Mouse (Mus musculus): ENCODE results near the gene Arl11. TPM values are rescaled to one million over a fixed set of nuclear protein-coding genes. Genes with fewer than 3 reads are reported as not detected.

The Arl11 gene
- under 1 TPM; 0.49 to 0.80 TPM for total RNA-seq (2021)
- long read RNA-seq, experiment 1, result 0 reads
- long read RNA-seq, experiment 2, result 0 reads

- DNase-seq, result no peak
- intact Hi-C loops (cut with DNase I; ENCODE audit: low total_unique reads), result no loop called here
These were observed at the start of gene Arl11 for GRCm38 (mm10) chr14:61309593-61309992. Arl11 (plus strand) TSS chr14:61309753.

GRCm38 (mm10) chr14:61267908-61268475 lies 41.6 kb upstream of the Arl11 start:
- DNase-seq, result peak; percentile 15
- intact Hi-C loops (cut with DNase I; ENCODE audit: low total_unique reads), result no loop called here

DNA sequence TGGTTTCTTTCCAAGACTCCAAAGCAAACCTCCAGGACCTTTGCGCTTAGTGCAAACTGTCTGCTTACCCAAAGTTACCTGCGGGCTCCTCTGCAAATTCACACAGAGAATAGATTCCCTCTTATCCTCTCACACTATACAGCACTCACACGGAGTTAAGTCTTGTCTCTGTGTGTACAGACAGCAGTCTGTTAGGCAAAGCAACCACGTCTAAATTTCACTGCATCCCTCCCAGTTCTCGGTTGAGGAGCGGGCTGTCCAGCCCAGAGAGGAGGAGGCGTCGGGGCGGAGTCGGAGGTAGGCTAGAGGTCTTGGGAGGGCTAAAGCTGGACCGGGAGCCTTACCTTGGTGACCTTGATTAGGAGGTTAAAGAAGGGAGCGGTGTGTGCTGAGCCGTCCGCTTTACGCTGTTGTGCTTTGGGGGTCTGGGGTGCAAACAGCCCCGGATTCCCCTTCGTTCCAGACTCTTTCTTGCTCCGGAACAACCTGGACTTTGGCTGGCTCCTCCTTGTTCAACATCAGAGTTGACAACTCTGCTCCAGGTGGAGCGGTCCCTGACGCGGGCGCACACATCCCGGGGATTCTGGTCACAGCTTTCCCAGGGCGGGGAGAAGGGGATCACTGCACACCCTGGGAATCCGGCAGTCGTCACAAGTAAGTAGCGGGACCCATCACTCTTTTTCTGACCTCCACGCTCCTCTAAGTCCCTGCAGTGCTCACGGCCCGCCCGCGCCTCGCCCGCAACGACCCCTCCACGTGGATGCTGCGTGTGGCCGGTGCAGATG lies 34.9 kb upstream of the Arl11 start:
- no peak for DNase-seq
- intact Hi-C loops (cut with DNase I; ENCODE audit: low total_unique reads), result no loop called here

DNA sequence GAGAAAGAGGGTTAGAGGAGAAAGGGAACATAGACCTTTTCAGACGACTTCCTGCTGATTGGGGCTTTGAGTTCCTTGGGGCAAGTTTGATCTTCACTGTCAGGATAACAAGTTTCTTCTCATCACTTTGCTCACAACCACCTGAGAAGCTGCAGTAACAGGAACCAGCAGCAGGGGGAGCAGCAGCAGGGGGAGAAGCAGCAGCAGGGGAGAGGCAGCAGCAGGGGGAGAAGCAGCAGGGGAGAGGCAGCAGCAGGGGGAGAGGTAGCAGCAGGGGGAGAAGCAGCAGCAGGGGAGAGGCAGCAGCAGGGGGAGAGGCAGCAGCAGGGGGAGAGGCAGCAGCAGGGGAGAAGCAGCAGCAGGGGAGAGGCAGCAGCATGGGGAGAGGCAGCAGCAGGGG lies 32.3 kb upstream of the Arl11 start:
- DNase-seq, result peak; percentile 34
- intact Hi-C loops (cut with DNase I; ENCODE audit: low total_unique reads), result no loop called here

- intact Hi-C loops (cut with DNase I; ENCODE audit: low total_unique reads), result no loop called here
- DNase-seq, result no peak
These were observed 30.8 kb upstream of the Arl11 start for GRCm38 (mm10) chr14:61278676-61279300.

- DNase-seq, result no peak
- intact Hi-C loops (cut with DNase I; ENCODE audit: low total_unique reads), result no loop called here
These were observed 20.8 kb upstream of the Arl11 start for GRCm38 (mm10) chr14:61288606-61289286.

GRCm38 (mm10) chr14:61290664-61291063 lies 18.9 kb upstream of the Arl11 start:
- intact Hi-C loops (cut with DNase I; ENCODE audit: low total_unique reads), result loop anchor here (5.0 kb wide), 1 partner anchor 48 kb away; no protein-coding TSS in a partner anchor
- no peak for DNase-seq

DNA sequence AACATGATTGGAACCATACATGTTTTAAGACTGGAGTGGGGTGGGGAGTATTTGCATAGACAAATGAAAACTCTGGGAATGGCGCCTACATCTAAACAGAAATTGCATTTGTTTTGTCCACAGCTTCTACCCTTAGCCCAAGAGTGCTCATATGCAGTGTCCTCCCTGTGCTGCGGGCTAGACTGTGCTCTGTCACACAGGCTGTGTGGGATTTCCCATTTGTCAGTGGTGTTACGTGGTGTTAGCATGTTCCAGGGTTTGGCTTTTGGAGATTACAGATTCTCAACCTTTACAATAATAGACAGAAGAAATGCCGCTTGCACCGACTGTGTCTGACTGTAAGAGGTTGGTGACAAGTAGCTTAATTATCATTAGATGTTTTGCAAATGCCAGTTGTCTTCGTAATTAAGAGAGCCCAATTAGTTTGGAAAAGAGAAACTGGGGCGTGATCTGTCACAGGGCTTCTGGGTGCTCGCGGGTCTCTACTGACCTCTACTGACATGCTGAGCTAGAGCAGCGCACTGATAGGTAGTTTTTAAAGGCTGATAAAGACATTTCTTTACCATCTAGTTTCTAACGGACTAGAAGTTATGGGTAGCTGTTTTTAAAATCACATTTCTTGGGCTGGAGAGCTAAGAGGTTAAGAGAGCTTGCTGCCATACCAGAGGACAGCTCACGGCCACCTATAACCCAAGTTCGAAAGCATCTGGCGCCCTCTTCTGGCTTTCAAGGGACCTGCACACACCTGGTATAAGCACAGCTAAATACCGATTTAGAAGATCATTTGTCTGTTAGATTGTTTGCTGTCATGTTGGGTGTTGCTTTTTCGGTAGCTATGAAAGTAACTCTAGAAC lies 15.4 kb upstream of the Arl11 start:
- intact Hi-C loops (cut with DNase I; ENCODE audit: low total_unique reads), result loop anchor here (2.0 to 5.0 kb wide), 2 partner anchors 52 to 493 kb away; no protein-coding TSS in a partner anchor
- peak; percentile 56 for DNase-seq

GRCm38 (mm10) chr14:61294738-61295079 lies 14.8 kb upstream of the Arl11 start:
- intact Hi-C loops (cut with DNase I; ENCODE audit: low total_unique reads), result loop anchor here (2.0 to 5.0 kb wide), 2 partner anchors 52 to 494 kb away; no protein-coding TSS in a partner anchor
- DNase-seq, result peak; percentile 46

- intact Hi-C loops (cut with DNase I; ENCODE audit: low total_unique reads), result no loop called here
- no peak for DNase-seq
These were observed 9.7 kb upstream of the Arl11 start for GRCm38 (mm10) chr14:61299810-61300209.

DNA sequence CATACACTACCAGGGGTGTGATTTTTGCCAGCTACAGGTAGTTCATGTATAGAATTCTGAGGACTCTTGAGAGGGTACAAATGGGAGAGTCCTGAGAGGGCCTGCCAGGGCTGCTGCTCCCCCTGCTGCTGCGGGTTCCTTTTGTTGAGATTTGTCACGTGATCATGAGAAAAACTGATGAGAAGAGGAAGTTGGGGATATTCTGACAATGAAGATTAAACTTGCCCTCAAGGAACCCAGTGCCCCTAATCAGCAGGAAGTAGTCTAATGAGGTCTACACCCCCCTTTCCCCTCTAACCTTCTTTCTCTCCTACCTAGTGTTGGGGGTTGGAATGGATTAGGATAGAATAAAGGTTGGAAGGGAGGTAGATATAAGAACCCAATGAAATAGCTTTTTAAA lies 8.2 kb upstream of the Arl11 start:
- DNase-seq, result no peak
- intact Hi-C loops (cut with DNase I; ENCODE audit: low total_unique reads), result no loop called here

GRCm38 (mm10) chr14:61302428-61302827 lies 7.1 kb upstream of the Arl11 start:
- intact Hi-C loops (cut with DNase I; ENCODE audit: low total_unique reads), result no loop called here
- no peak for DNase-seq

DNA sequence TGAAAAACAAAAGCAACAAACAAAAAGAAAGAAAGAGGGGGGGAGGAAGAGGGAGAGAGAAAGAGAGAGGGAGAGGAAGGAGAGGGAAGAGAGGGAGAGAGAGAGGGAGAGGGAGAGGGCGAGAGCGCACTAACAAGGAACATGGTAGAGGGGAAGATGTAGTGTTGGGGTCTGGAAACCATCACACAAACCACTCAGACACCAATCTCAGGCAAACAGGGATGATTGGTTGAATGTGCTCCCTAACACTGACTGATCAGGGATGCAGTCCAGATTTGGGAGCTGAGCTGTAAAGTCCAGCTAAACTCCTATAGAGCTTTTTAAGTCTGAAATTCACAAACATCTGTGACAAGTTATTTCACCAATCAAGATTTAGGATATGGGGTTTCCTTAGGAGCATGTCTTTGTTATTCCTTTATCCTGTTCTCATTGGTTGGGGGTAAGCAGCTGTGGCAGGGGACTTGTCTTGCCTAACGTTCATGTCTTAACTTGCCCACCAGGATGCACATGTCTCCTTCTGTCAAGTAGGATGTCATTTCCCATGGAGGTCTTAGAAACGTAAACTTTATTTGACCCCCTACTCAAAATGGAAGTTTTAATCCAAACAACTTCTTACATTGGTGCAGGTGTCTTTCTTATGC lies 5.5 kb upstream of the Arl11 start:
- intact Hi-C loops (cut with DNase I; ENCODE audit: low total_unique reads), result no loop called here

GRCm38 (mm10) chr14:61310036-61310772 lies 651 bp downstream of the Arl11 start:
- DNase-seq, result no peak
- intact Hi-C loops (cut with DNase I; ENCODE audit: low total_unique reads), result no loop called here

More for the DNA sequence above, 5.5 kb upstream of the Arl11 start:
- DNase-seq, result no peak

DNA sequence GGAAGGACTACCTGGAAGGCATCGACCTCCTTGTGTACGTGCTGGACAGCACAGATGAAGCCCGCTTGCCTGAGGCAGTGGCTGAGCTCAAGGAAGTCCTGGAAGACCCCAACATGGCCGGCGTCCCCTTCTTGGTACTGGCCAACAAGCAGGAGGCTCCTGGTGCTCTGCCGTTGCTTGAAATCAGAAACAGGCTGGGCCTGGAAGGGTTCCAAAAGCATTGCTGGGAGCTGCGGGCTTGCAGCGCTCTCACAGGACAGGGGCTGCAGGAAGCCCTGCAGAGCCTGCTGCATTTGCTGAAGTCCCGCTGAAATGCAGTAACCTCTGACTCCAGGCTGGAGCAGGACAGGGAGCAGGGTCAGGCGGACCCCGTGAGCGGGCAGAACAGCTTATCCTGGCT lies 1.4 kb downstream of the Arl11 start:
- peak; percentile 33 for DNase-seq
- intact Hi-C loops (cut with DNase I; ENCODE audit: low total_unique reads), result no loop called here

DNA sequence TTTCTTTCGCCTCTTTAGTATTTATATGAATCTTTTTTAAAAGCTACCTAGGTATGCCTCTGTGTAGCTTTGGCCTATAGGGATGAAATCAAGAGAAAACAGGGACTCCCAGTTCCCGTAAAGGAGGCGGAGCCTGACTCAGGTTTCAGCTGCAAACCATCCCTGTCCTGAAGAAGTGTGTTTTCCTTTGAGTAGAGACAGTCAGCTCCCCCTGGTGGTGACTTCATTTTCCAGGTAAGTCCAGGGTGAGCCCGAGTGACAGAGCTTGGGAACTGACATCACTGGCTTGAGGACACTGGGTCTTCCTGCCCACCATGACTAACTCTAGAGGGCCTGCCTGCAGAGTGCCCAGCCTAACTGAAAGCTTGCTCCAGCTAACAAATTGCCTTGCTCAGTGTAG lies 7.3 kb downstream of the Arl11 start:
- peak; percentile 29 for DNase-seq
- intact Hi-C loops (cut with DNase I; ENCODE audit: low total_unique reads), result no loop called here

- intact Hi-C loops (cut with DNase I; ENCODE audit: low total_unique reads), result no loop called here
These were observed 11.2 kb downstream of the Arl11 start for GRCm38 (mm10) chr14:61320765-61321164.

GRCm38 (mm10) chr14:61321200-61321599 lies 11.6 kb downstream of the Arl11 start:
- intact Hi-C loops (cut with DNase I; ENCODE audit: low total_unique reads), result no loop called here
- no peak for DNase-seq

More at GRCm38 (mm10) chr14:61320765-61321164, 11.2 kb downstream of the Arl11 start:
- no peak for DNase-seq
